Mouse (Mus musculus) urinary bladder, postnatal 4 days (tissue): Measurements from ENCODE around the gene Kcnmb1.

ENCODE experiments used
- DNase-seq, 2 experiments: peaks; one replicate each; pipeline ENCODE4 v3.0.0; 2021 to 2022; ENCODE audit warnings: low spot score in 2 of 2

Gene Kcnmb1

DNA sequence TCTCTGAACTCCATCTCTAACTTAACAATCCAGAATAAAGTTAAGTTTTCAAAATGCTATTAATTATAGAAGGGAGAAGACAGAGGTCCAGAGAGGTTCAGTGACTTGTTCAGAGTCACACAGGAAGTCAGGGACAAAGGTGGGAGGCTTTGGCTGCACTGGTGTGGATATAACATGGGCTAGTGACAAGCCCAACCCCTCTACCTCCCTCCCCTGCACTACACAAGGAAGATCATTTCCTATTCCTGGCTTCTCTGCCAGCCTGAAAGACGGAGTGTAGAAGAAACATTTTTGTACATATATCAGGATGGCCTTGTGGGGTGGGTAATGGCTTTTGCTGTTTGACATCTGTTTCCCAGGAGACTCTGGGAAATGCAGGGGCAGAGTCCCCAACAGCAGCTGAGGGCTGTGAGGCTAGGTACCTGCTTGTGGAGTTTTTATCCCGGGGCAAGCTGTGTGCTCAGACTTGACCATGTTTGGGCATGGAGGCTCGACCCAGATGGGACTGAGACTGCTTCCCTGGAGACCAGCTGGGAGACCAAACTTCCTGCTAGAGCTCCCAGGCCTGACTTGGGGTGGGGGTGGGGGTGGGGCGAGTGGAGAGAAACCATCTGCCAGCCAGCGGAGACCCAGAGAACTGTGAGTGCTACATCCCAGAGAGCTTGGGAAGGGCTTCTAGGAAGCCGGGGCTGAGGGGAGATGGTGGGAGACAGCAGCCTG, at the start of gene Kcnmb1:
Kcnmb1 (plus strand) TSS at position 326 of the 720 bp plus-strand sequence.
- no peak for DNase-seq

DNA sequence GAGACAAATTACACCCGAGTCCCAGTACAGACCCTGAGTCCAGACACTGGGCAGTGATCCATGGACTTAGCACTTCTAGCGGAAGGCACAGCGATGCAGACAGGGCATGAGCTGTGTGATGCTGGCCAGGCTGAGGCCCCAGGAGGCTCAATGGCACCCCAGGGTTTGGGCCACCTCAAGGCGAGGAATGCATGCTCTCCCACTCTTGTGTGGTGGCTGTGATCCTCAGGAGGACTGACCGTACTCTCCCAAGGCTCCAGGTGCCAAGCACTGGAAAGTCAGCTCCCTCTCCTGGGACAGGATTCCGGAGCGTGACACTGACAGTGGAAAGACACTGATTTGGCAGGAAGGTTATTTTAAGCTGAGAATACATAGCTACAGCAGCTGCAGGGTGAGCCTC, 49.8 kb upstream of the Kcnmb1 start:
- DNase-seq, result peak in 1 of 2 experiments; percentile 52

DNA sequence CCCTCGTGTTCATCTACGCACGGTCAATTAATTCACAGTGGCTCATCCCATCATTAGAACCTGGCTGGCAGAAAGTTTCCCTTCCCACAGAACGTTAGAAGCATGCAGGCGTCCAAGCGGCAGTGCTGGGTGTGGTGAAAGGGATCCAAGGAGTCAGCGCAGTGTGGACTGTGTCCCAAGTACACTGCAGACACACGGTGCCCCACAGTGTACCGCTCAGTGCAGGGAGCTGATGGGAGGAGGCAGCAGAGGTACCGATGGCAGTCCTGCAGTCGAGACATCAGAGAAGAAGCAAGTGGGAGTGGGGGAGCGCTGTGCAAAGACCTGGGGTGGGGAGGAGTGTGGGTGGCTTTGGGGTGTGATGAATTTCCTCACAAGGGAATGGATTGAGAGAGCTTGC, 48.6 kb upstream of the Kcnmb1 start:
- peak in 1 of 2 experiments; percentile 58 for DNase-seq

DNA sequence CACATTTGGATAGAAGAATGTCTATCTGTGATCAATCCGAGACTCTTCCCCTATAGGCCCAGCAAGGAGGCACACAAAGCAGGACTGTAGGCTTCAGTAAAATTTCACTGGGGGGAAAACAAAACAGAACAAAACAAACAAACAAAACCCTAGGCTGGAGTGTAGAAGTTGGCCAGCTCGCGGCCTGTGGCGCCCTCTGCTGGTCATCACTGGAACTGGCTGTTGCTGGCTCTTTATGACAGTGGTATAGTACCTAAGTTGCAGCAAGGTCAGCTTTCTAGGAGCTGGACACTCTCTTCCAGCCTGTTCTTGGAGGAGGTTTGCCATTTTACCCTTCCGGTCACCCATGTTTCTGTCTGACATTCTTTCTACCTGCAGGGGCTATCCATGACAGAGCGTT, 45.2 kb upstream of the Kcnmb1 start:
- peak in 1 of 2 experiments; percentile 78 for DNase-seq

DNA sequence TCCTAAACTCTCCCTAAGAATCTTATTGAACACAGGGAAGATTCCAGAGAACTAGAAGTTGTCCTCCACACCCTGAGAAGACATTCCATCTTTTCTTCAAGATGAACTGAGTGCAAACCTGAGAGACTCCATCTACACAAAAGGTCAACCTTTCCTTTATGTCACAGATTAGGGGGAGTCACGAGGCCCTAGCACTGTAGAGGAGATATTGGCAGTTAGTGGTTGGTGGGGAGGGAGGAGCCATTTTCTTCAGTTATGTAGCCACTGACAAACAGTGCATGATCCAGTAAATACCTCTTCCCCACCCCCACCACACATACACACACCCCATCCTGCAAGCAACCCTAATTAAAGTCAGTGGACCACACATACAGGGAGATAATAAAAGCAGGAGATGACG, 44.4 kb upstream of the Kcnmb1 start:
- peak in 1 of 2 experiments; percentile 16 for DNase-seq

DNA sequence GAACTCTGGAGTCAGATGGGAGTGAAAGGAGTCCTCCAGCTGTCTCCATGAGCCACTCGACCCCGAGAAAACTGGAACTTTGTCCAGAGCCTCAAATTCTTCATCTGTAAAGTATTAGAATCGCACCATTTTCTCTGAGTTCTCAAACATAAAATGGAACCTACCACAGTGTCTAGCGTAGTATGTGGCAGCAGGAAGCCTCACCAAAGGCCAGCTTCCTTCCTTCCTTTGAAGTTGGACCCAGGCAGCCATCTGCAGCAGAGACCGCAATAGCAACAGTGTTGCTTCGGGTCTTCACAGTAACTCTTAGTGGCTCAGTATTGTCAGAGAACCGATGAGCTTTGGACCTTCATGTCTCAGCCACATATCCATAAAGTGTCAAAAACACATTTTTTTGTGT, 43.0 kb upstream of the Kcnmb1 start:
- no peak for DNase-seq

DNA sequence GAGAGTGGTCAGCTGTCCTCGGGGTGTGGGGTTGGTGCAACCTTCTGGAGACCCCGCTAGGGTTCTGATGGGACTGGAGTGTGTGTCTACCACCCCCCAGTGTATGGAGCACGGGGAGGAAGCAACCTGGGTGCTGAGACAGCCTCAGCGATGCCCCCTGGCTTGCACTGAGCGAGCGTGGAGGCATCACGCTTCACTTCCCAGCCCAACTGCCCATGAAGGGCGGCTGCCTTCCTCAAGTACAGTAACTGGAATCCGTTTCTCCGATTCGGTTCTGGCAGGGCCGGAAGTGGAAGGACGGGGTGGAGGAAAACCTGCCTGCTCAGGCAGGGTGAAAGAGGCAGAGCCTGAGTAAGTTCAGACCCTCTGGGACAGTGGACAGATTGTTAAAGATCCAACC, 41.4 kb upstream of the Kcnmb1 start:
- no peak for DNase-seq

DNA sequence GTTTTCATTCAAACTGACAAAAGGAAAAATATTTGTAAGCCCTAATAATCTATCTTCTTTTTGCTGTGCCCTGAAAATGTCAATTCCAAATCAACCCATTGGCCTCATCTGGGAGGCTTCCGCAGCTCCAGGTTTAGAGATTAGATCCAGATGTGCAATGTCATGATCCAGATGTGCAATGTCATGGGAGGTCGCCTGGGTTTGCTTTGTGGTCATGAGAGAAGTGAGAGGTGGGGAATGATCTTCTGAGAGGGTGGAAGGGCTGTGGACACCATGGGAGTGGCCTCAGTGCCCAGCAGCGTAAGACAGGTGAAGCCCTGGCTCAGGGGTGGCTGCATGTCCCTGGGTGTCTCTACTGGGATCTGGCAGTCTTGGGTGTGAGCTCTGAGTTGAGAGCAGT, 39.8 kb upstream of the Kcnmb1 start:
- DNase-seq, result no peak

DNA sequence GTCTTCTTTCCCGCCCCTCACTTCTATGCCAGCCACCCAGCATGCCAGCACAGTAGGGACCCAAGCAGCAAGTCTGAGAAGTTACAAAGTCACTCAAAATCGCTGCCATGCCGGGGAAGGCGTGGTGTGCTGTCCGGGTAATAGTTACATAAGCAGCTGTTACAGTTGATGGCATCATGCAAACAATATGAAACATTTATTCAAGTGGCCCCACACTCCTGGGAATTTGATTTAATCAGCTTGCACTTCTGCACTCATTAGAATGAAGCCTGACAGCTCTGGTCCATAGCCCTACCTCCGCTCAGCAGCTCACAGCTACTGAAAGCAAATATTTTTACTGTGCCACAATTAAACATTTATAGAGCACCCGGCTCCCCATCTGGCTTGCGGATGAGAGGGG, 37.0 kb upstream of the Kcnmb1 start:
- no peak for DNase-seq

DNA sequence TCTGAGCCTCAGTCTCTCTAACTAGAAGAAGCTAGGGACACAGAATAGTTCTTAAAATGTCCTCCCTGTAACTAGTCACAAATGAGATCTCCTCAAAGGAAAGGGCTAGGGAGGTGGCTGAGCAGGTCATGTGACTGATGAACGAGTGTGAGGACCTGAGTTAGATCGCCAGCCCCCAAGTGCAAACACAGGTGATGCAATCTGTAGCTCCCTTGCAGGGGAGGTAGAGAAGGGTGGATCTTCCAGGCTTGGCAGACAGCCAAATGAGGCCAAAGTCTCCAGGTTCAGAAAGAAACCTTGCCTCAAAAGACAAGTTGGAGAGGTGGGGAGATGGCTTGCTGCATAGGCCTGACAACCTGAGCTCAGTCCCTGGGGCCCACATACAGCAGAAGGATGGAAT, 36.3 kb upstream of the Kcnmb1 start:
- no peak for DNase-seq

DNA sequence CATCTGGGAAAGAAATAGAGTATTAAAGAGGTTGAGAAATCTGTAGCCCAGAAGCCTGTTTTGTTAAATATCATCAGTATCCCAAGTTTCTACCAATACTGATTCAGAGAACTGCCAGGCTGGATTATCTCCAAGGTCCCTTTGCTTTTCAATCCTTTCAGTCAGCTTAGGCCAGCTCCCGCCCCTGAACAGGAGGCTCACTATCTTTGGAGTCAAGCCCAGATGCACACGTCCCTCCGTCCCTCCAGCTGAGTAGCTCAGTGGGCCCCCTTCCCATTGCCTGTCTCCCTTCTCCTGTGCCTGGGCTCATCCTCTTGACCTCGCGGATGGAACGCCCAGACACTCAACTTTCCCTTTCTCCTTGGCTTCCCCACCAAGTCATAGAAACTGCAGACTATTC, 35.5 kb upstream of the Kcnmb1 start:
- DNase-seq, result no peak

DNA sequence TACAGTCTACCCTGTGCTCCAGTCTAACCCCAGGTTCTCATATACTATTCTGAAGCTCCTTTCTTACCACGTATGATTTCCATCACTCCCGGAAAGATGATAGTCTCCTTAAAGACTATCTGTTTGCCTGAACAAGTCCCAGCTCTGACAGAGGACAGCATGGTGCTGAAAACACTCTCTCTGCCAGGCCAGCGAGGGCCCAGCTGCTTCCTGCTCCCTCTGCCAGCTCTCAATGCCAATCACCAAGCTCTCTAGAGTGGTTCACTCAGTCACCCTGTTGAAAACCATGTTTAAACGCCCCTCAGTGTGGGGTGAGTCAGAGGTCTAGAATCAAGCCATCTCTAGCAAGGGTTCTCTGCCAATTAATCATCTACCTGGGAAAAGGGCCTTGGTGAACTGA, 35.0 kb upstream of the Kcnmb1 start:
- no peak for DNase-seq

DNA sequence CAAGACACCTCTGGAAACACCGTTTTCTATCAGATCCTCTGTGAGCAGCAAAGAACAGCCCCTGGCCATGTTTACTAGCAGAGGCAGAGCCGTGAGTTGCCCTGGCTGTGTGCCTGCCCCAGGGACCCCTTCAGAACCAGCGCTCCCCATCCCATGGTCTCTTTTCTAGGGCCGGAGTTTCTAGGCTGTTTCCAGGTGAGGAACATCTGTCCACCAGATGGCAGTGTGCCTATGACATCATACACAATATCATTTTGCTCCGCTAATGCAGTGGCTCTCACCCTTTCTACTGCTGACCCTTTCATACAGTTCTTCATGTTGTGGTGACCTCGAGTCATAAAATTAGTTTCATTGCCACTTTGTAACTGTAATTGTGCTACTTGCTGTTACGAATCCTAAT, 34.2 kb upstream of the Kcnmb1 start:
- DNase-seq, result no peak

DNA sequence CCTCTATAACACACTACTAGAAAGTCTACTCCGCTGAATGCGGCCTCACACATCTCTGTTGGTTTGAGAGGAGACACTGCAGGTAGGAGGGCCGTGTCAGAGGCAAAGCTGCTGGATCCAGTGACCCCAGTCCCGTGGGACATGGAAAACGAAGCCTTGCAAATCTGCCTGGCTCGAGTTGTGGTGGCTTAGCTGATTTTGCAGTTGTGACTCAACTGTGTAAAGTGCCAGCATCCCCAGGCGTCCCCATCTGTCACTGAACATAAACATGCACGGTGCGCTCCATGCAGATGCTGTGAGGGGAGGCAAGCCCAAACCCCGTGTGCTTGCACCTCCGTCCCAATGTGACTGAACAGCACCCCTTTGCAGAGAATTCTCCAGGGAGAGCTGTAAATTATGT, 33.4 kb upstream of the Kcnmb1 start:
- DNase-seq, result no peak

DNA sequence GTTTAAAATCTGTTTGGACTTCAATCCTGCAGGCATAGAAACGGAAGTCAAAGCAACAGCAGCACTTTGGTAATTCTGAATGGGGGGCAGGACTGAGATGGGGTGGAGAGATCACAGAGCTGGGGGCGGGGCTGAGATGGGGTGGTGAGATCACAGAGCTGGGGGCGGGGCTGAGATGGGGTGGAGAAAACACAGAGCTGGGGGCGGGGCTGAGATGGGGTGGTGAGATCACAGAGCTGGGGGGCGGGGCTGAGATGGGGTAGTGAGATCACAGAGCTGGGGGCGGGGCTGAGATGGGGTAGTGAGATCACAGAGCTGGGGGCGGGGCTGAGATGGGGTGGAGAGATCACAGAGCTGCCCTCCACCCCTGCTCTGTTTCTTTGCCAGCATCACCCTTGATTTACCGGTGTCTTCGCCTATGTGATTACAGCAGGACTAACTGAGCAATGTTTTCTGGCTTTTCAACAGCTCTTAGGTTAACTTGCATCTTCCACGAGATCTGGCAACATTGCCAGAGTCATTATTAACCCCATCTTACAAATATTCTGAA, 30.9 kb upstream of the Kcnmb1 start:
- no peak for DNase-seq

DNA sequence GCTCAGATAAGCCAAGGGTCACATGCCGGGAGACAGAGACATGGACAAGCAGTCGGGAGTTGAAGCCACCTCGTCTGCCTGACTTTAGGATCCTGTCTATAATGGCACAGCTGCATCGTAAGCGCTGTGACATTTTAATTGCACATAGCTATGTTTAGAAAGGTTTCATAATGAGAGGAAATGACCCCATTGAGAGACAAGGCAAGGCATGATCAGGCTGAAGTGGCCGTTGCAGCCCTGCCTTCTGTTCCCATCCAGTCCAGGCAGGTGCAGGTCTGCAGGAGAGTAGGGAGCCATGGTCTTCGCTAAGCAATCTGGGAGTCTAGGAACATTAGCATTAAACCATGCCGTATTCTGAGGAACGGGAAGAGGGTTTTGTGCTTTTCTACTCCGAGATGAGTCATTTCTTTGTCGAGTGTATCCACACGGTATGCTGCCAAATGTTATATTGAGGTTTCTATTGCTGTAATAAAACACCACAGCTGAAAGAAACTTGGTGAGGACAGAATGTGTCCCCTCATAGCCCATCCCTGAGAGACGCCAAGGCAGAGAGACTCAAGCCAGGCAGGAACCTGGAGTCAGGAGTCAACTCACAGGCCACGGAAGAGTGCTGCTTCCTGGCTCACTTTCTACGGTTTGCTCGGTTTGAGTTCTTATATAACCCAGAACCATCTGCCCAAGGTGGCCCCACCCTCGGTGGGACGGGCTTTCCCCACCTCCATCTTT, 30.3 kb upstream of the Kcnmb1 start:
- DNase-seq, result no peak

DNA sequence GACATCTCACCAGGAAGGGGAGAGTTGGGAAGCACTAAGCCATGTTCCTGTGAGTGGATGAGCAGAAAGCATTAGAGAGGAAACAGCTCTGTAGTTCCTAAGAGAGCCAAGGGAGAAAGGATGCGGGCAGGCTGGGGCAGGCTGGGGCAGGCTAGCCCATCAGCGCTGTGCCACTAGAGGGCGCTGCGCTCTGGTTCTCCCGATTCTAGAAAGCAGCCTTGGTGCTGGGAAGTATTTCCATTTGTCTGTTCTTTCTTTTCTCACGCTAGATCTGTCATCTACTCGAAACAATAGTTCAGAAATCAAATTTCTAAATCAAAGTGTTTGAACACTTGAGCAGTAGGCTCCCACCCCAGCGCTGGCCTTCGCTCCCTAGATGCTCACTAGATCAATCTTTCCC, 28.5 kb upstream of the Kcnmb1 start:
- DNase-seq, result peak in 1 of 2 experiments; percentile 58

DNA sequence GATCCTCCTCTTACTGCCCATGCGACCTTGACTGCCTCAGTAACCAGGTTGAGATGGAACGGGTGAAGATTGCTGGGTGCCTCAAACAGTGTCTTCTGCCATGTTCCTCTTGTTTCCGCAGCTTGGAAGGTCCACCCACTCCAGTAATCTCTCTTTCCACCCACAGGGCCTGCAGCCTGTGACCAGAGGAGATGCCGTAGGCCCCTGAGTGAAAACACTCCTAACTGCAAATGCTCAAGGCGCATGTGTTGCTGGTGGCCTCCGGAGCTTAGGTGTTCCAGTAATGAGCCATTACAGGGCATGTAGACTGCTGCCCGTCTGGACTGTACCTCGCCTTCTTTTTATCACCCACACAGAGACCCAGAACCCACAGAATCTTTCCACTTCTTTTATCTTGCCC, 25.2 kb upstream of the Kcnmb1 start:
- DNase-seq, result no peak

DNA sequence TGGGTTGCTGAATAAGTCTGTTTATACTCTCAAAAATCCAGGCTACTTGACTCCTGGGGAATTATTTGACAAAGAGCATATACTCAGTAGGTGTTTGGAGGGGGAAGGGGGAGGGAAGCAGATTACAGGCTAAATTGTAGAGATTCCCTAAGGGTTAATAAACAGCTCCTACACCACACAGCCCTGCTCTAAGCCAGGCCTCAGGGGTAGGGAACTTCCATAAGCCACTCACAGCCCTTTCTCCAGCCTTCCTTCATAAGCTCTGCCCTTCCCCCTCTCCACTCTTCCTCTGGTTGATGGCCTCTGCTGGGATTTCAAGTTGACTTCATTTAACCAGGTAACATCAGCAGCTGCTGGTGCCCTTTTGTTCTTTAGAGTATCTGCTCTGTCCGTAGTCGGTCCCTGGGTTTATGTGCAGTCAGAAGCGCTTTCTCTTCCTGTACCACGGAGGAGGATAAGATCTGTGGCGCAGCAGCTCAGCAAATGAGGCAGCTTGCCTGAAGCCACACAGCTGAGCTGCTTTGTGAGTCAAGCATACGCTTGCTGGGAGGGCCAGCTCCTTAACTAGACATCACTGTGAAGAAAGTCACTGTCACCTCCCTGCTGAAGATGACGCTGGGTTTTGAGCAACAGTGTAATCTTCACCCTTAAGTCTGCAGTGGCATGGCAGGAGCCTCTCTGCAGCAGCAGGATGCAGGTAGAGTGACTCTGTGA, 24.1 kb upstream of the Kcnmb1 start:
- peak in 1 of 2 experiments; percentile 54 for DNase-seq

DNA sequence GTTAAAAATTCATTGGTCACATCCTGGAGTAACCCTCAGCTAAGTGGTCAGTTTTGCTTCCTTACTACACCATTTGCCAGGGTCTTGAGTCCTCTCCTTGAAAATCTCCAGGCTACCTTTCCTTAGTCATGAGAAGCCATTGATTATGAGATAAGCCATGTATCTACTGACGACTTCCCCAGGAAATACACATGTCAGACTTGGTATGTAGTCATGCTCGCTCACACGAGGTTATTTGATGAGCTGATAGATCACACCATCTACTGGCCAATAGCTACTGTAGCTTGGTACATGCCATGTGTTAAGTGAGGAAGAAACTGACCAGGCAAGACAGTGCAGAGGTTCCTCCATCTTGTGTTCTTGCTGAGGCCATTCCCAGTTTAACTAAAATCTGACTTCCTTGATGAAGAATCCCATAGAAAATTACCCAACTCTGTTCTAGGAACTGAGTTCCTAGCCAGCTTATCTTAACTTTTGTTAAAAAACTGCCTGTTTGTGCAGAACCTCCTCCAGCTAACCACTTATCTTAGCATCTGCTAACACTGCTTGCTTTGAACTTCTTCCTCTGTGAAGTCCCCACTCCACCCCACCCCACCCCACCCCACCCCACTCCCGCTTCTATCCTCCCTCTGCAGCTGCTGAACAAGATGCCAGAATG, 23.2 kb upstream of the Kcnmb1 start:
- DNase-seq, result no peak

DNA sequence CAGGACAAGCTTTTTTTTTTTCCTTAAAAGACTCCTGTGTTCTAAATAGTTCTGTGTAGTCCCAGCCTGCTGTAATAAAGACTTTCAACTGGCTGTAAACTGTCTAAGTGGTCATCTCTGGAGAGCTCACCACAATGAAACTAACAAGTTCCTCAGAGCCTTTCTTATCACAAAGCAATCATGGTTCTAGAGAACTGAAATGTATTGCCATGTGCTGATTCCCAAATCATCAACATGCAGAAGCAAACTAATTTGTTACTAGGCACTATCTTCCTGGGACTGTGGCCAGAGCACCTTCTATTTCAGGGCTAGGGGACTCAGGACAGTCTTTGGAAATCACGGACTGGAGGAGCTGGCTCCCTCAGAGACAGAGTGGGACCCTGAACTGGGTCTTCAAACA, 19.2 kb upstream of the Kcnmb1 start:
- DNase-seq, result no peak
